Mouse (Mus musculus) MEL (cell line): Measurements from ENCODE around the gene Btbd11. TPM values are rescaled to one million over a fixed set of nuclear protein-coding genes. Genes with fewer than 3 reads are reported as not detected.

Source experiments
- DNase-seq: peaks from one replicate; pipeline ENCODE4 v3.0.0; 2011; ENCODE audit warnings: low read depth, low spot score
- H3K27ac ChIP-seq: 2 replicates; pipeline ENCODE4 v1.5.1; 2012; ENCODE audit warnings: low read depth, mild to moderate bottlenecking, control low read depth, low read length, moderate library complexity; ENCODE audit not compliant: control insufficient read depth
- H3K27me3 ChIP-seq, 2 experiments: fragments of 150-350 bp in 1 of 2; sonication (generic) in 1 of 2; 2 replicates each; pipeline ENCODE4 v1.6.1; 2012; ENCODE audit warnings: low read length in 2 of 2, mild to moderate bottlenecking in 2 of 2, improper control_type of control experiment in 1 of 2, moderate library complexity in 1 of 2; ENCODE audit not compliant: insufficient read depth in 2 of 2, control insufficient read depth in 1 of 2
- H3K36me3 ChIP-seq, 2 experiments: 2 replicates each; pipeline ENCODE4 v1.6.1; 2012 to 2014; ENCODE audit warnings: low read length in 2 of 2, improper control_type of control experiment in 1 of 2, inconsistent platforms in 1 of 2, mild to moderate bottlenecking in 1 of 2; ENCODE audit not compliant: insufficient read depth in 2 of 2, control insufficient read depth in 1 of 2
- H3K4me1 ChIP-seq, 2 experiments: fragments of 150-350 bp in 1 of 2; sonication (generic) in 1 of 2; 2 replicates each; pipeline ENCODE4 v1.6.1; 2012; ENCODE audit warnings: low read length in 2 of 2, improper control_type of control experiment in 1 of 2, mild to moderate bottlenecking in 1 of 2; ENCODE audit not compliant: insufficient read depth in 2 of 2, control insufficient read depth in 1 of 2
- H3K4me3 ChIP-seq, 2 experiments: fragments of 150-350 bp in 1 of 2; sonication (generic) in 1 of 2; 2 replicates each; pipeline ENCODE4 v1.5.1; 2012; ENCODE audit warnings: low read depth in 2 of 2, low read length in 2 of 2, mild to moderate bottlenecking in 2 of 2, moderate library complexity in 2 of 2, control low read depth in 1 of 2, improper control_type of control experiment in 1 of 2; ENCODE audit not compliant: control insufficient read depth in 1 of 2, insufficient read depth in 1 of 2
- H3K79me2 ChIP-seq: 2 replicates; pipeline ENCODE4 v1.6.1; 2012; ENCODE audit warnings: mild to moderate bottlenecking, low read length, moderate library complexity; ENCODE audit not compliant: control insufficient read depth, poor library complexity, insufficient read depth
- H3K9ac ChIP-seq: 2 replicates; pipeline ENCODE4 v1.6.1; 2012; ENCODE audit warnings: low read depth, mild to moderate bottlenecking, control low read depth, low read length, moderate library complexity; ENCODE audit not compliant: control insufficient read depth, poor library complexity, severe bottlenecking
- H3K9me3 ChIP-seq: fragments of 150-350 bp; sonication (generic); replicated peaks from 2 replicates; pipeline ENCODE4 v1.6.1; 2012; ENCODE audit warnings: mild to moderate bottlenecking, low read length, improper control_type of control experiment, moderate library complexity; ENCODE audit not compliant: insufficient read depth
- BHLHE40 ChIP-seq: IDR thresholded peaks from 2 replicates; pipeline ENCODE4 v1.6.1; 2012; ENCODE audit warnings: low read depth, mild to moderate bottlenecking, inconsistent platforms, low read length, improper control_type of control experiment, borderline replicate concordance
- CHD1 ChIP-seq: IDR thresholded peaks from 2 replicates; pipeline ENCODE4 v1.6.1; 2012; ENCODE audit warnings: low read depth, mild to moderate bottlenecking, inconsistent platforms, low read length, improper control_type of control experiment
- CHD2 ChIP-seq: IDR thresholded peaks from 2 replicates; pipeline ENCODE4 v1.6.1; 2011; ENCODE audit warnings: low read length, improper control_type of control experiment
- E2F4 ChIP-seq: IDR thresholded peaks from 2 replicates; pipeline ENCODE4 v1.6.1; 2011; ENCODE audit warnings: low read depth, low read length, improper control_type of control experiment, borderline replicate concordance
- ELF1 ChIP-seq: IDR thresholded peaks from 2 replicates; pipeline ENCODE4 v1.6.1; 2014; ENCODE audit warnings: low read depth, mild to moderate bottlenecking, inconsistent platforms, low read length, improper control_type of control experiment, moderate library complexity
- EP300 ChIP-seq, 2 experiments: IDR thresholded peaks; 2 replicates each; pipeline ENCODE4 v1.6.1; 2011; ENCODE audit warnings: improper control_type of control experiment in 2 of 2, low read length in 2 of 2, low read depth in 1 of 2, mild to moderate bottlenecking in 1 of 2
- GATA1 ChIP-seq: IDR thresholded peaks from 2 replicates; pipeline ENCODE4 v1.6.1; 2011; ENCODE audit warnings: low read depth, low read length, improper control_type of control experiment
- HCFC1 ChIP-seq: IDR thresholded peaks from 2 replicates; pipeline ENCODE4 v1.6.1; 2012; ENCODE audit warnings: low read depth, mild to moderate bottlenecking, inconsistent platforms, low read length, improper control_type of control experiment, moderate library complexity
- KAT2A ChIP-seq: conservative IDR thresholded peaks from 2 replicates; pipeline ENCODE4 v1.6.1; 2012; ENCODE audit warnings: low read depth, low read length, improper control_type of control experiment, inconsistent platforms
- MAX ChIP-seq: IDR thresholded peaks from 2 replicates; pipeline ENCODE4 v1.6.1; 2011; ENCODE audit warnings: low read length, improper control_type of control experiment
- MAZ ChIP-seq: IDR thresholded peaks from 2 replicates; pipeline ENCODE4 v1.6.1; 2012; ENCODE audit warnings: low read depth, mild to moderate bottlenecking, inconsistent platforms, low read length, improper control_type of control experiment
- MEF2A ChIP-seq: IDR thresholded peaks from 2 replicates; pipeline ENCODE4 v1.6.1; 2014; ENCODE audit warnings: low read depth, mild to moderate bottlenecking, inconsistent platforms, low read length, improper control_type of control experiment; ENCODE audit not compliant: poor library complexity, insufficient replicate concordance, severe bottlenecking; ENCODE audit errors: extremely low read depth
- MXI1 ChIP-seq: IDR thresholded peaks from 2 replicates; pipeline ENCODE4 v1.6.1; 2011; ENCODE audit warnings: mild to moderate bottlenecking, low read depth, low read length, improper control_type of control experiment
- MYC ChIP-seq: IDR thresholded peaks from 2 replicates; pipeline ENCODE4 v1.6.1; 2011; ENCODE audit warnings: low read depth, mild to moderate bottlenecking, low read length, improper control_type of control experiment, moderate library complexity
- NELFE ChIP-seq: IDR thresholded peaks from 2 replicates; pipeline ENCODE4 v1.6.1; 2011; ENCODE audit warnings: low read depth, low read length, improper control_type of control experiment
- POLR2AphosphoS2 ChIP-seq: IDR thresholded peaks from 2 replicates; pipeline ENCODE4 v1.6.1; 2011; ENCODE audit warnings: low read length, improper control_type of control experiment
- POLR2AphosphoS5 ChIP-seq: IDR thresholded peaks from 2 replicates; pipeline ENCODE4 v1.6.1; 2012; ENCODE audit warnings: low read depth, borderline replicate concordance, mild to moderate bottlenecking, inconsistent platforms, low read length, moderate library complexity, mixed read lengths
- RAD21 ChIP-seq: IDR thresholded peaks from 2 replicates; pipeline ENCODE4 v1.6.1; 2011; ENCODE audit warnings: mild to moderate bottlenecking, low read depth, low read length, improper control_type of control experiment
- RCOR1 ChIP-seq: IDR thresholded peaks from 2 replicates; pipeline ENCODE4 v1.6.1; 2012; ENCODE audit warnings: low read depth, mild to moderate bottlenecking, inconsistent platforms, low read length, improper control_type of control experiment
- SIN3A ChIP-seq: IDR thresholded peaks from 2 replicates; pipeline ENCODE4 v1.6.1; 2012; ENCODE audit warnings: low read length, improper control_type of control experiment, inconsistent platforms
- SMC3 ChIP-seq: IDR thresholded peaks from 2 replicates; pipeline ENCODE4 v1.6.1; 2011; ENCODE audit warnings: low read depth, low read length, improper control_type of control experiment
- TAL1 ChIP-seq: IDR thresholded peaks from 2 replicates; pipeline ENCODE4 v1.6.1; 2012; ENCODE audit warnings: mild to moderate bottlenecking, inconsistent platforms, low read length, moderate library complexity, mixed read lengths
- TBP ChIP-seq: IDR thresholded peaks from 2 replicates; pipeline ENCODE4 v1.8.0; 2011; ENCODE audit warnings: low read depth, low read length, improper control_type of control experiment
- TCF12 ChIP-seq: IDR thresholded peaks from 2 replicates; pipeline ENCODE4 v1.6.1; 2014; ENCODE audit warnings: low read depth, mild to moderate bottlenecking, inconsistent platforms, low read length, improper control_type of control experiment, moderate library complexity
- UBTF ChIP-seq: IDR thresholded peaks from 2 replicates; pipeline ENCODE4 v1.6.1; 2012; ENCODE audit warnings: low read depth, mild to moderate bottlenecking, inconsistent platforms, low read length, improper control_type of control experiment, moderate library complexity, borderline replicate concordance; ENCODE audit not compliant: insufficient read depth
- USF1 ChIP-seq: IDR thresholded peaks from 2 replicates; pipeline ENCODE4 v1.6.1; 2014; ENCODE audit warnings: low read depth, mild to moderate bottlenecking, inconsistent platforms, low read length, improper control_type of control experiment, moderate library complexity
- ZC3H11A ChIP-seq: IDR thresholded peaks from 2 replicates; pipeline ENCODE4 v1.6.1; 2012; ENCODE audit warnings: low read depth, mild to moderate bottlenecking, inconsistent platforms, low read length, improper control_type of control experiment
- ZKSCAN1 ChIP-seq: IDR thresholded peaks from 2 replicates; pipeline ENCODE4 v1.6.1; 2012; ENCODE audit warnings: low read depth, mild to moderate bottlenecking, inconsistent platforms, low read length, improper control_type of control experiment, moderate library complexity
- ZNF384 ChIP-seq: IDR thresholded peaks from 2 replicates; pipeline ENCODE4 v1.6.1; 2012; ENCODE audit warnings: low read depth, mild to moderate bottlenecking, inconsistent platforms, low read length, improper control_type of control experiment
- polyA plus RNA-seq, 2 experiments: library from polyadenylated mRNA; stranded (reverse) in 1 of 2; unstranded in 1 of 2; fragments of >175 nt in 1 of 2; fragments of >200 nt in 1 of 2; gene quantifications; 2 replicates each; pipeline versions ENCODE4 v1.2.1 to v1.2.4; 2012; ENCODE audit warnings: low replicate concordance in 2 of 2, low read depth in 1 of 2; ENCODE audit not compliant: insufficient read length in 2 of 2, insufficient read depth in 1 of 2, missing spikeins in 1 of 2
- total RNA-seq: library from RNA; depleted of rRNA; stranded (reverse); fragments of 300-350 nt; gene quantifications from 2 replicates; pipeline ENCODE4 v1.2.3, GENCODE M21; 2012

Btbd11 gene
- total and polyA plus RNA-seq, 3 experiments, result not detected

DNA sequence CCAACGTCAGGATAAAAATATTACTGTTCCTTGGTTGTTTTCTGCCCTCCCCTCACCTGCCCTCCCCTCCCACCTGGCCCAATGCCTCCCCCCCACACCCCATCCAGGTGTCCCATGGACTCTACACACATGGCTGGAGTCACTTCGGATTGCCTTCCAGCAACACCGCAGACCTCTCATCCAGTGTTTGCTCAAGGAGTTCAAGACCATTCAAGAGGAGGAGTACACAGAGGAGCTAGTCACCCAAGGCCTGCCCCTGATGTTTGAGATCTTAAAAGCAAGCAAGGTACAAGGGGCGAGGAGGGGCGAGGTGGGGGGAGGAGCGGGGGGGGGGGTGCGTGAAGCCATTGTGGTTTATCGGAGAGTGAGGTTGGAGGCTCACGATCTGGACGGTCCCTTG is 247.0 kb downstream of the Btbd11 start:
- no peaks in the 10 kb centered on the region for H3K36me3 ChIP-seq
- no peaks in the 10 kb centered on the region for H3K79me2 ChIP-seq
- H3K27ac ChIP-seq, result no peak overlapping the region
- H3K4me1 ChIP-seq, result no peaks in the 10 kb centered on the region
- H3K9ac ChIP-seq, result no peak overlapping the region
- no peak for TF ChIP-seq POLR2AphosphoS2
- TF ChIP-seq NELFE, result no peak
- TF ChIP-seq TBP, result no peak
- TF ChIP-seq ZC3H11A, result no peak
- no peak for TF ChIP-seq POLR2AphosphoS5
- TF ChIP-seq KAT2A, result no peak
- no peak for TF ChIP-seq E2F4
- no peak for TF ChIP-seq MAX
- no peak for TF ChIP-seq EP300 (IDR thresholded peaks at IDR 0.05; ENCODE audit: low read depth in 1 of 2, low read length in 2 of 2)
- TF ChIP-seq SIN3A, result no peak
- no peak for TF ChIP-seq GATA1
- TF ChIP-seq SMC3, result no peak
- no peak for TF ChIP-seq ZNF384
- no peak for TF ChIP-seq MAZ
- no peak for TF ChIP-seq TAL1
- TF ChIP-seq CHD2, result no peak
- no peak for TF ChIP-seq USF1
- no peak for TF ChIP-seq RCOR1
- no peak for TF ChIP-seq TCF12
- TF ChIP-seq BHLHE40, result no peak
- no peaks in the 10 kb centered on the region for H3K9me3 ChIP-seq
- H3K4me3 ChIP-seq, result no peak overlapping the region
- no peak for DNase-seq
- H3K27me3 ChIP-seq, result no peaks in the 10 kb centered on the region

DNA sequence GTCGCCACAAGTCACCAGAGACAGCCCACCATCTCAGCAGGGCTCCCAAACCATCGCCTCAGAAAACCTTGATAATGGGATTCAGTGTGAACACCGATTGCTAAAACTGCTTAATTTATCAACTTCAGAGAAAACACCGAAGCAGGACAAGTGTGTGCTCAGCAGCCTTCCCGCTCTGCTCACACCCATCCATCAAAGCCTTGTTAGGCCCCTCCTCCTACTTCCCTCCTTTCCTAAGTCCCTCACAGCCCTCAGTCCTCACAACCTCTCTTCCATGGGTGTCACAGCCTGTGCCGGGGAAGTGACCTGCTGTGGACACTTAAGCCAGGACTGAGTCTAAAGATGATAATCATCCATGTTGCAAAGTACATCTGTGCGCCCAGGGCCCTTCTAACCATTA is 251.0 kb downstream of the Btbd11 start:
- DNase-seq, result no peak
- Histone ChIP-seq H3K79me2 (no peaks in the 10 kb centered on the region), H3K4me3 (no peak overlapping the region), H3K36me3 (no peaks in the 10 kb centered on the region), H3K9me3 (no peaks in the 10 kb centered on the region), H3K4me1 (no peaks in the 10 kb centered on the region), H3K27me3 (no peaks in the 10 kb centered on the region), H3K27ac (no peak overlapping the region), H3K9ac (no peak overlapping the region)
- TF ChIP-seq ZKSCAN1, result no peak
- TF ChIP-seq TAL1, result no peak
- no peak for TF ChIP-seq MAX
- TF ChIP-seq MEF2A, result no peak
- no peak for TF ChIP-seq CHD1
- no peak for TF ChIP-seq MXI1
- TF ChIP-seq HCFC1, result no peak
- no peak for TF ChIP-seq CHD2
- no peak for TF ChIP-seq ZNF384
- TF ChIP-seq MAZ, result no peak
- no peak for TF ChIP-seq MYC
- no peak for TF ChIP-seq ELF1
- no peak for TF ChIP-seq RCOR1
- no peak for TF ChIP-seq RAD21
- no peak for TF ChIP-seq UBTF
- no peak for TF ChIP-seq POLR2AphosphoS2
